Mouse (Mus musculus): ENCODE measurements around the gene Kctd2. TPM values are rescaled to one million over a fixed set of nuclear protein-coding genes. Genes with fewer than 3 reads are reported as not detected.

Kctd2 gene
- polyA plus RNA-seq, 1 experiment from 2014 or later, result 9.5 TPM

GRCm38 (mm10) chr11:115439326-115439725, 19.4 kb downstream of the Kctd2 start:
- H3K4me2 ChIP-seq (replicated peaks; ENCODE audit: low read depth, low read length), result no peak overlapping the region
- H3K36me3 ChIP-seq (ENCODE audit: control insufficient read depth, insufficient read depth, low read length), result no peaks in the 10 kb centered on the region
- H3K27ac ChIP-seq (ENCODE audit: low read length), result no peak overlapping the region
- no peaks in the 10 kb centered on the region for H3K9me3 ChIP-seq (ENCODE audit: control insufficient read depth, low read depth, low read length)
- ATAC-seq (ENCODE audit: insufficient number of reproducible peaks, insufficient read depth, low FRiP score, low read depth), result no peak
- H3K9ac ChIP-seq (replicated peaks; ENCODE audit: low read depth, low read length), result no peak overlapping the region
- H3K4me1 ChIP-seq (ENCODE audit: control insufficient read depth, insufficient read depth, low read length), result peaks cover 10% of the 10 kb centered on the region
- 90% methylated on average over 3 of the region's 3 CpGs for WGBS
- no peak overlapping the region for H3K4me3 ChIP-seq (ENCODE audit: low read depth, low read length)
- H3K27me3 ChIP-seq (ENCODE audit: control insufficient read depth, insufficient read depth, low read length), result no peaks in the 10 kb centered on the region

- H3K9ac ChIP-seq (replicated peaks; ENCODE audit: low read depth, low read length), result no peak within 1 kb of the TSS
- no peaks in the 10 kb centered on the region for H3K27me3 ChIP-seq (ENCODE audit: control insufficient read depth, insufficient read depth, low read length)
- H3K4me3 ChIP-seq (ENCODE audit: low read depth, low read length), result no peak within 1 kb of the TSS
- no peak for ATAC-seq (ENCODE audit: insufficient number of reproducible peaks, insufficient read depth, low FRiP score, low read depth)
- no peak within 1 kb of the TSS for H3K4me2 ChIP-seq (replicated peaks; ENCODE audit: low read depth, low read length)
- 92% methylated on average over 9 of the region's 9 CpGs for WGBS
- H3K9me3 ChIP-seq (ENCODE audit: control insufficient read depth, low read depth, low read length), result no peaks in the 10 kb centered on the region
- H3K4me1 ChIP-seq (ENCODE audit: control insufficient read depth, insufficient read depth, low read length), result peaks cover 10% of the 10 kb centered on the region
- H3K27ac ChIP-seq (ENCODE audit: low read length), result no peak within 1 kb of the TSS
- no peaks in the 10 kb centered on the region for H3K36me3 ChIP-seq (ENCODE audit: control insufficient read depth, insufficient read depth, low read length)
Observed at GRCm38 (mm10) chr11:115439906-115440595, 20.1 kb downstream of the Kctd2 start, which contains the start of gene Trim80. TSS of gene Trim80 (plus strand) at chr11:115440545.

- Histone ChIP-seq H3K9me3 (ENCODE audit: control insufficient read depth, low read depth, low read length) (no peaks in the 10 kb centered on the region), H3K4me1 (ENCODE audit: control insufficient read depth, insufficient read depth, low read length) (0 out of 2 replicates have a peak, but pooled peaks cover under 1% of the 10 kb centered on the region), H3K4me3 (ENCODE audit: low read depth, low read length) (no peak overlapping the region), H3K4me2 (replicated peaks; ENCODE audit: low read depth, low read length) (no peak overlapping the region), H3K27me3 (ENCODE audit: control insufficient read depth, insufficient read depth, low read length) (no peaks in the 10 kb centered on the region), H3K9ac (replicated peaks; ENCODE audit: low read depth, low read length) (no peak overlapping the region), H3K36me3 (ENCODE audit: control insufficient read depth, insufficient read depth, low read length) (no peaks in the 10 kb centered on the region), H3K27ac (ENCODE audit: low read length) (no peak overlapping the region)
- ATAC-seq (ENCODE audit: insufficient number of reproducible peaks, insufficient read depth, low FRiP score, low read depth), result no peak
- 44% methylated on average over 15 of the region's 15 CpGs for WGBS
Observed at GRCm38 (mm10) chr11:115441417-115441816, 21.5 kb downstream of the Kctd2 start.

- Histone ChIP-seq H3K9ac (replicated peaks; ENCODE audit: low read depth, low read length) (no peak overlapping the region), H3K4me1 (ENCODE audit: control insufficient read depth, insufficient read depth, low read length) (peaks cover 8% of the 10 kb centered on the region; the same call in 1 of the 2 replicates), H3K36me3 (ENCODE audit: control insufficient read depth, insufficient read depth, low read length) (no peaks in the 10 kb centered on the region), H3K4me3 (ENCODE audit: low read depth, low read length) (no peak overlapping the region), H3K27me3 (ENCODE audit: control insufficient read depth, insufficient read depth, low read length) (no peaks in the 10 kb centered on the region), H3K27ac (ENCODE audit: low read length) (no peak overlapping the region; the same call in 1 of the 2 replicates), H3K4me2 (replicated peaks; ENCODE audit: low read depth, low read length) (no peak overlapping the region), H3K9me3 (ENCODE audit: control insufficient read depth, low read depth, low read length) (no peaks in the 10 kb centered on the region)
- WGBS, result 37% methylated on average over 3 of the region's 3 CpGs
- no peak for ATAC-seq (ENCODE audit: insufficient number of reproducible peaks, insufficient read depth, low FRiP score, low read depth)
Observed at GRCm38 (mm10) chr11:115446906-115447305, 27.0 kb downstream of the Kctd2 start.

- H3K9me3 ChIP-seq (ENCODE audit: control insufficient read depth, low read depth, low read length), result no peaks in the 10 kb centered on the region
- WGBS, result 79% methylated on average over 11 of the region's 11 CpGs
- H3K4me3 ChIP-seq (ENCODE audit: low read depth, low read length), result no peak overlapping the region
- H3K4me1 ChIP-seq (ENCODE audit: control insufficient read depth, insufficient read depth, low read length), result peaks cover 8% of the 10 kb centered on the region; the same call in 1 of the 2 replicates
- ATAC-seq (ENCODE audit: insufficient number of reproducible peaks, insufficient read depth, low FRiP score, low read depth), result no peak
- H3K27me3 ChIP-seq (ENCODE audit: control insufficient read depth, insufficient read depth, low read length), result no peaks in the 10 kb centered on the region
- H3K36me3 ChIP-seq (ENCODE audit: control insufficient read depth, insufficient read depth, low read length), result no peaks in the 10 kb centered on the region
- H3K9ac ChIP-seq (replicated peaks; ENCODE audit: low read depth, low read length), result no peak overlapping the region
- no peak overlapping the region for H3K27ac ChIP-seq (ENCODE audit: low read length)
- H3K4me2 ChIP-seq (replicated peaks; ENCODE audit: low read depth, low read length), result no peak overlapping the region
Observed at GRCm38 (mm10) chr11:115447321-115447885, 27.5 kb downstream of the Kctd2 start.

- Histone ChIP-seq H3K36me3 (ENCODE audit: control insufficient read depth, insufficient read depth, low read length) (no peaks in the 10 kb centered on the region), H3K27ac (ENCODE audit: low read length) (no peak overlapping the region), H3K4me2 (replicated peaks; ENCODE audit: low read depth, low read length) (no peak overlapping the region), H3K4me3 (ENCODE audit: low read depth, low read length) (no peak overlapping the region), H3K9ac (replicated peaks; ENCODE audit: low read depth, low read length) (no peak overlapping the region), H3K9me3 (ENCODE audit: control insufficient read depth, low read depth, low read length) (no peaks in the 10 kb centered on the region), H3K27me3 (ENCODE audit: control insufficient read depth, insufficient read depth, low read length) (no peaks in the 10 kb centered on the region), H3K4me1 (ENCODE audit: control insufficient read depth, insufficient read depth, low read length) (peaks cover 8% of the 10 kb centered on the region; the same call in 1 of the 2 replicates)
- WGBS, result 85% methylated on average over 16 of the region's 16 CpGs
- ATAC-seq (ENCODE audit: insufficient number of reproducible peaks, insufficient read depth, low FRiP score, low read depth), result no peak
Observed at GRCm38 (mm10) chr11:115448075-115448474, 28.1 kb downstream of the Kctd2 start.

GRCm38 (mm10) chr11:115448998-115449397, 29.1 kb downstream of the Kctd2 start:
- H3K9ac ChIP-seq (replicated peaks; ENCODE audit: low read depth, low read length), result no peak overlapping the region
- ATAC-seq (ENCODE audit: insufficient number of reproducible peaks, insufficient read depth, low FRiP score, low read depth), result no peak
- no peaks in the 10 kb centered on the region for H3K36me3 ChIP-seq (ENCODE audit: control insufficient read depth, insufficient read depth, low read length)
- 59% methylated on average over 7 of the region's 7 CpGs for WGBS
- H3K27ac ChIP-seq (ENCODE audit: low read length), result no peak overlapping the region
- H3K4me1 ChIP-seq (ENCODE audit: control insufficient read depth, insufficient read depth, low read length), result peaks cover 8% of the 10 kb centered on the region; the same call in 1 of the 2 replicates
- H3K9me3 ChIP-seq (ENCODE audit: control insufficient read depth, low read depth, low read length), result no peaks in the 10 kb centered on the region
- no peak overlapping the region for H3K4me3 ChIP-seq (ENCODE audit: low read depth, low read length)
- H3K4me2 ChIP-seq (replicated peaks; ENCODE audit: low read depth, low read length), result no peak overlapping the region
- no peaks in the 10 kb centered on the region for H3K27me3 ChIP-seq (ENCODE audit: control insufficient read depth, insufficient read depth, low read length)

GRCm38 (mm10) chr11:115450176-115450575, 30.2 kb downstream of the Kctd2 start:
- no peaks in the 10 kb centered on the region for H3K36me3 ChIP-seq (ENCODE audit: control insufficient read depth, insufficient read depth, low read length)
- peaks cover 8% of the 10 kb centered on the region; the same call in 1 of the 2 replicates for H3K4me1 ChIP-seq (ENCODE audit: control insufficient read depth, insufficient read depth, low read length)
- no peak overlapping the region for H3K4me3 ChIP-seq (ENCODE audit: low read depth, low read length)
- H3K9me3 ChIP-seq (ENCODE audit: control insufficient read depth, low read depth, low read length), result no peaks in the 10 kb centered on the region
- no peaks in the 10 kb centered on the region for H3K27me3 ChIP-seq (ENCODE audit: control insufficient read depth, insufficient read depth, low read length)
- ATAC-seq (ENCODE audit: insufficient number of reproducible peaks, insufficient read depth, low FRiP score, low read depth), result no peak
- 78% methylated on average over 7 of the region's 7 CpGs for WGBS
- H3K27ac ChIP-seq (ENCODE audit: low read length), result no peak overlapping the region
- H3K9ac ChIP-seq (replicated peaks; ENCODE audit: low read depth, low read length), result no peak overlapping the region
- no peak overlapping the region for H3K4me2 ChIP-seq (replicated peaks; ENCODE audit: low read depth, low read length)

Data from stomach, embryonic 14.5 days (tissue).